Mouse (Mus musculus): Measurements from ENCODE around the gene Zfp668. TPM values are rescaled to one million over a fixed set of nuclear protein-coding genes. Genes with fewer than 3 reads are reported as not detected.
"Not testable (repeated sequence)": the region's sequence is repeated elsewhere in the genome, so short reads cannot be mapped to it uniquely, and the experiment has no call there.

The Zfp668 gene
- polyA plus RNA-seq, 1 experiment, result 12.1 TPM

DNA sequence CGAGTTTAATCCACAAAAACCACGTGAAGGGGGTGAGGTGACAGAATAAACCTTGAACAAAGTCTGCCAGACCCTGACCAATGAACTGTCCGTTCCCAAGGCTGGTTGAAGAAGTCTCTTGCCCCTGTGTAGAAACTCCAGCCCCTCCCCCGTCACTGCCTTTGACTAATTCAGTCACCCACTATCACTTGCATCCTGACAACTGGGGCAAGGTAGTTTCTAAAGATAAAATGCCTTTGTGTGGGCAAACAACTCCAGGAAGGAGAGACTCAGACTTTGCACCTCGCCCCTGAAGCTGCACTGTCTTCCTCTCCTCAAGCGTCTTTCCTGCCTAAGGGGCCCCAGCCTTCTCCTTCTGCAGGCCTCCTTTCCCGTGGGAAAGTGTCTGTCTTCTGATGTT lies 23.4 kb upstream of the Zfp668 start:
- Histone ChIP-seq H3K27me3 (ENCODE audit: control insufficient read depth, insufficient read depth, insufficient read length) (peaks cover 9% of the 10 kb centered on the region), H3ac (ENCODE audit: control insufficient read depth, insufficient read length, low read depth) (no peak overlapping the region), H3K79me3 (ENCODE audit: low read depth) (peaks cover 2% of the 10 kb centered on the region), H3K4me3 (ENCODE audit: insufficient read depth, poor library complexity, severe bottlenecking) (no peak overlapping the region), H3K36me3 (ENCODE audit: control insufficient read depth, insufficient read depth) (no peaks in the 10 kb centered on the region), H3K79me2 (ENCODE audit: control insufficient read depth, insufficient read depth) (peaks cover 7% of the 10 kb centered on the region)
- TF ChIP-seq MAX (IDR thresholded peaks at IDR 0.05) (no peak), CTCF (IDR thresholded peaks at IDR 0.05; ENCODE audit: control insufficient read depth, insufficient read depth, insufficient read length) (no peak), CEBPB (IDR thresholded peaks at IDR 0.05; ENCODE audit: low read depth) (no peak), MYOD1 (IDR thresholded peaks at IDR 0.05; ENCODE audit: control insufficient read depth, insufficient read length, low read depth) (no peak), USF1 (IDR thresholded peaks at IDR 0.05; ENCODE audit: low read depth) (no peak), MYOG (IDR thresholded peaks at IDR 0.05; ENCODE audit: control insufficient read depth, extremely low read depth, insufficient read length) (no peak), FOSL1 (IDR thresholded peaks at IDR 0.05; ENCODE audit: insufficient read depth, low read length, poor library complexity, severe bottlenecking) (no peak)

DNA sequence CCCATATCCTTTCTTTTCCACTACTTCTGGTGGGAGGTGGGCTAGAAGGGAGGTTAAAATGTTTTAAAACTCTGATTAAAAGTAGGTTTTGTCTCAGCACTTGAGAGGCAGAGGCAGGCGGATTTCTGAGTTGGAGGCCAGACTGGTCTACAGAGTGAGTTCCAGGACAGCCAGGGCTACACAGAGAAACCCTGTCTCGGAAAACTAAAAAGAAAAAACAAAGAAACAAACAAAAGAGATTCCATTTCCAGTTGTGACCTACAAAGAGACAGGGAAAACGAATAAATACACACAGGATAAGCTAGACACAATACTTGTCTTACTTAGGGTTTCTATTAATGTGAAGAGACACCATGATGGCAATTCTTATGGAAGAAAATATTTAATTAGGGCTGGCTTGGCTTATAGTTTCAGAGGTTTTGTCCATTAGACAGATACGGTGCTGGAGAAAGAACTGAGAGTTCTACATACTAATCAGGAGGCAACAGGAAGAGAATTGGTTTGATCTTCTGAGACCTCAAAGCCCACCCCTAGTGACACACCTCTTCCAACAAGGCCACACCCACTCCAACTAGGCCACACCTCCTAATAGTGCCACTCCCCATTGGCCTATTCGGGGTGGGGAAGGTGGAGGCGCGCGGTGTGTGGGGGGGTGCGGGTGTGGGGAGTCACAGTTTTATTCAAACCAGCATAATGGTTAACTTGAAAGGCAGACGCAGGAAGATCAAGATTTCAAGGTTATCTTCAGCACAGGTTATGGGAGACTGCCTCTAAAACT lies 21.7 kb upstream of the Zfp668 start:
- no peak overlapping the region for H3K4me3 ChIP-seq (ENCODE audit: insufficient read depth, poor library complexity, severe bottlenecking)
- H3K79me2 ChIP-seq (ENCODE audit: control insufficient read depth, insufficient read depth), result no peaks in the 10 kb centered on the region
- no peaks in the 10 kb centered on the region for H3K36me3 ChIP-seq (ENCODE audit: control insufficient read depth, insufficient read depth)
- H3K27me3 ChIP-seq (ENCODE audit: control insufficient read depth, insufficient read depth, insufficient read length), result peaks cover 9% of the 10 kb centered on the region
- TF ChIP-seq CTCF (IDR thresholded peaks at IDR 0.05; ENCODE audit: control insufficient read depth, insufficient read depth, insufficient read length) (no peak), FOSL1 (IDR thresholded peaks at IDR 0.05; ENCODE audit: insufficient read depth, low read length, poor library complexity, severe bottlenecking) (no peak), CEBPB (IDR thresholded peaks at IDR 0.05; ENCODE audit: low read depth) (no peak), MYOG (IDR thresholded peaks at IDR 0.05; ENCODE audit: control insufficient read depth, extremely low read depth, insufficient read length) (no peak), MAX (IDR thresholded peaks at IDR 0.05) (no peak), MYOD1 (IDR thresholded peaks at IDR 0.05; ENCODE audit: control insufficient read depth, insufficient read length, low read depth) (no peak), USF1 (IDR thresholded peaks at IDR 0.05; ENCODE audit: low read depth) (no peak)
- H3K79me3 ChIP-seq (ENCODE audit: low read depth), result no peaks in the 10 kb centered on the region
- no peak overlapping the region for H3ac ChIP-seq (ENCODE audit: control insufficient read depth, insufficient read length, low read depth)

DNA sequence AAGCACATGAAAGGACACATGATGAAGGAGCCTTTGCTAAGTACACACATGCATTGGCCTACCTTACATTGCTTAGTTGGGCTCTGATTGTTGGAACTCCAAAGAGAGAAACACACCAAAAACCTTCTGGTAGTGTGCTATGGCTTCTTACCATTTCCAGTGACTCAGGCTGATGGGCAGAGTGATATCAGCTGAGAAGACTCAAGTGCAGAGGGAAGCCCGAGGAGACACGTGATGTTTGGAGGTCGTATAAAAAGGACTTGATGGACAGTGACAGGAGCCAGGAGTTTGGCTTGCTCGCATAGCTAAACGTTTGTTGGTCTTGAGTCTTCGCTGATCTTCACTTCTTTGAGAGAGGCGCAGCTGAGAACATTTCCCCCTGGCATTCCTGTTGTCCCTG lies 20.9 kb upstream of the Zfp668 start:
- no peaks in the 10 kb centered on the region for H3K79me3 ChIP-seq (ENCODE audit: low read depth)
- no peak overlapping the region for H3ac ChIP-seq (ENCODE audit: control insufficient read depth, insufficient read length, low read depth)
- no peaks in the 10 kb centered on the region for H3K36me3 ChIP-seq (ENCODE audit: control insufficient read depth, insufficient read depth)
- H3K27me3 ChIP-seq (ENCODE audit: control insufficient read depth, insufficient read depth, insufficient read length), result peaks cover 9% of the 10 kb centered on the region
- H3K4me3 ChIP-seq (ENCODE audit: insufficient read depth, poor library complexity, severe bottlenecking), result no peak overlapping the region
- no peaks in the 10 kb centered on the region for H3K79me2 ChIP-seq (ENCODE audit: control insufficient read depth, insufficient read depth)
- no peak for TF ChIP-seq MYOD1 (IDR thresholded peaks at IDR 0.05; ENCODE audit: control insufficient read depth, insufficient read length, low read depth)
- no peak for TF ChIP-seq MAX (IDR thresholded peaks at IDR 0.05)
- TF ChIP-seq USF1 (IDR thresholded peaks at IDR 0.05; ENCODE audit: low read depth), result no peak
- no peak for TF ChIP-seq CEBPB (IDR thresholded peaks at IDR 0.05; ENCODE audit: low read depth)
- TF ChIP-seq MYOG (IDR thresholded peaks at IDR 0.05; ENCODE audit: control insufficient read depth, extremely low read depth, insufficient read length), result no peak
- no peak for TF ChIP-seq FOSL1 (IDR thresholded peaks at IDR 0.05; ENCODE audit: insufficient read depth, low read length, poor library complexity, severe bottlenecking)
- no peak for TF ChIP-seq CTCF (IDR thresholded peaks at IDR 0.05; ENCODE audit: control insufficient read depth, insufficient read depth, insufficient read length)

DNA sequence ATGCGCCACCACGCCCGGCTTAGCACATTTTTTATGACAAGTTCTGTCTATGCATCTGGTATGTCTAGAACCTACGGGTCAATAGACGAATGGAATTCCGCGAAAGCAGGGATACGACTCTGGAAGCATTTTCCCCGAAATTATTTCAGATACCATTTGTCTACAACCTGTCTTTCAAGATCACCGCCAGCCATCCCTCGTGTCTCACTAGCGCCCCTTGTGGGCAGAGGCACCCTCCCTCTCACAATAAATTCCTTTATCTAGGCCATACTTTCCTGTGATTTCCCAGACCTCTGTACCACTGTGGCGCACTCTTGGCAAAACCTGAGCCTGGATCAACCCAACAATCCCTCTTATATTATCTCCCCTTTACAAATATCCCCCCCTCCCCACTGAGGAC lies 19.8 kb upstream of the Zfp668 start:
- TF ChIP-seq CEBPB (IDR thresholded peaks at IDR 0.05; ENCODE audit: low read depth) (no peak), CTCF (IDR thresholded peaks at IDR 0.05; ENCODE audit: control insufficient read depth, insufficient read depth, insufficient read length) (peak; percentile 44)
- H3ac ChIP-seq (ENCODE audit: control insufficient read depth, insufficient read length, low read depth), result no peak overlapping the region
- no peaks in the 10 kb centered on the region for H3K79me2 ChIP-seq (ENCODE audit: control insufficient read depth, insufficient read depth)

DNA sequence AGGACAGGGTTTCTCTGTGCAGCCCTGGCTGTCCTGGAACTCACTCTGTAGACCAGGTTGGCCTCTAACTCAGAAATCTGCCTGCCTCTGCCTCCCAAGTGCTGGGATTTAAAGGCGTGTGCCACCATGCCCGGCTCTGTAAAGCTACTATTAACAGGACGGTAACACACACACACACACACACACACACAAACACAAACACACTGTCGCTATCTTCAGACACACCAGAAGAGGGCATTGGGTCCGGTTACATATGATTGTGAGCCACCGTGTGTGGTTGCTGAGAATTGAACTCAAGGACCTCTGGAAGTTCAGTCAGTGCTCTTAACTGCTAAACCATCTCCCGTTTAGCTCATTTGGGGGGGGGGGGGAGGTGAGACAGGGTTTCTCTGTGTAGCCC lies 19.3 kb upstream of the Zfp668 start:
- H3K4me3 ChIP-seq (ENCODE audit: insufficient read depth, poor library complexity, severe bottlenecking); H3K36me3 ChIP-seq (ENCODE audit: control insufficient read depth, insufficient read depth); H3K27me3 ChIP-seq (ENCODE audit: control insufficient read depth, insufficient read depth, insufficient read length); H3K79me2 ChIP-seq (ENCODE audit: control insufficient read depth, insufficient read depth); H3ac ChIP-seq (ENCODE audit: control insufficient read depth, insufficient read length, low read depth); H3K79me3 ChIP-seq (ENCODE audit: low read depth): not testable (repeated sequence)

More for the DNA sequence above, 19.8 kb upstream of the Zfp668 start:
- Histone ChIP-seq H3K4me3 (ENCODE audit: insufficient read depth, poor library complexity, severe bottlenecking) (no peak overlapping the region), H3K27me3 (ENCODE audit: control insufficient read depth, insufficient read depth, insufficient read length) (peaks cover 9% of the 10 kb centered on the region), H3K79me3 (ENCODE audit: low read depth) (no peaks in the 10 kb centered on the region), H3K36me3 (ENCODE audit: control insufficient read depth, insufficient read depth) (no peaks in the 10 kb centered on the region)

DNA sequence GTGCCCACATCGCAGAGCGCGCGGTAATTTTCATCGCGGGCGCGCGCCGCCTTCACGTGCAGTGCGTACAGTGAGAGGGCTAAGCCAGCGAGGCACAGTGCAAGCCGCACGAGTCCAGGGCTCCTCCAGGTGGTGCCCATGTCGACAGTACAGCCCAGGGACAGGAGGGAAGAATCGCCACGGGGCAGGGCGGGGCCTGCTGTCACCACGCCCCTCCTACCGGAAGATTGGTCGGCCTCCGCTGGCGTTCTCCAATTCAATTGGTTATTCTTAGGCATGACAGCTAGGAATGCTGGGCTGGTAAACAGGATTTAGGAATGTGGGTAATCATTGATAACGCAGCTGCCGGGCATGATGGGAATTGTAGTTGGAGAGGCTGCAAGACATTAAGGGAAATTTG lies 18.8 kb upstream of the Zfp668 start, which contains the start of the genes Gm21974 and Vkorc1:
TSS of gene Gm21974 (minus strand) at position 13 of the 400 bp plus-strand sequence.
TSS of gene Vkorc1 (minus strand) at position 176 of the 400 bp plus-strand sequence.
- H3K79me3 ChIP-seq (ENCODE audit: low read depth), result no peaks in the 10 kb centered on the region

More for the DNA sequence above, 18.8 kb upstream of the Zfp668 start, which contains the start of the genes Gm21974 and Vkorc1:
- Histone ChIP-seq H3K36me3 (ENCODE audit: control insufficient read depth, insufficient read depth) (no peaks in the 10 kb centered on the region), H3ac (ENCODE audit: control insufficient read depth, insufficient read length, low read depth) (peak within 1 kb of the TSS; percentile 15), H3K79me2 (ENCODE audit: control insufficient read depth, insufficient read depth) (no peaks in the 10 kb centered on the region), H3K4me3 (ENCODE audit: insufficient read depth, poor library complexity, severe bottlenecking) (peak within 1 kb of the TSS; percentile 31), H3K27me3 (ENCODE audit: control insufficient read depth, insufficient read depth, insufficient read length) (peaks cover 9% of the 10 kb centered on the region)
- peak; percentile 71 for TF ChIP-seq MAX (IDR thresholded peaks at IDR 0.05)
- no peak for TF ChIP-seq MYOD1 (IDR thresholded peaks at IDR 0.05; ENCODE audit: control insufficient read depth, insufficient read length, low read depth)
- no peak for TF ChIP-seq CEBPB (IDR thresholded peaks at IDR 0.05; ENCODE audit: low read depth)
- TF ChIP-seq USF1 (IDR thresholded peaks at IDR 0.05; ENCODE audit: low read depth), result no peak
- TF ChIP-seq CTCF (IDR thresholded peaks at IDR 0.05; ENCODE audit: control insufficient read depth, insufficient read depth, insufficient read length), result peak; percentile 23
- TF ChIP-seq MYOG (IDR thresholded peaks at IDR 0.05; ENCODE audit: control insufficient read depth, extremely low read depth, insufficient read length), result no peak
- TF ChIP-seq FOSL1 (IDR thresholded peaks at IDR 0.05; ENCODE audit: insufficient read depth, low read length, poor library complexity, severe bottlenecking), result no peak
